Mouse (Mus musculus): ENCODE results near the gene Slc6a21. TPM values are rescaled to one million over a fixed set of nuclear protein-coding genes. Genes with fewer than 3 reads are reported as not detected.
A peak's percentile ranks its signal among the peaks of the same experiment; 100 is the strongest.

Gene Slc6a21
- polyA plus RNA-seq, 1 experiment, result 0.11 TPM

DNA sequence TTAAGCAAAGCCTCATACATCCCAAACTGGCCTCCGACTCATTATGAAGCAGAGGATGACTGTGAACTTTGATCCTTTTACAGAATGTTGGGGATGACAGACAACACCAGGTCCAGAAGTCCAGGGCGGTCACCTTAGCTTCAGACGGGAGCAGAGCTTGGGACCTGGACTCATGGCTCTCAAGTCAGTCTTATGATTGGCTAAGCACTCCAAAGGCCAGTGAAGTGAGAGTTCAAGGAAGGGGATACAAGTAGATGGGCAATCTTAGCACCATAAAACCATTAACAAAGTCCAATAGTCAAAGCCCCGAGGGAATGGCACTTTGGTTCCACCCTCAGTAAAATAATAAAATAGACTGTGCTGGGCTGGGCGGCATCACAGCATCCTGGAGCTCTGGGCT is 45.8 kb downstream of the Slc6a21 start:
- DNase-seq (ENCODE audit: low read depth), result no peak
- TF ChIP-seq POLR2A (IDR thresholded peaks at IDR 0.05; ENCODE audit: borderline replicate concordance, extremely low read depth, insufficient read depth, insufficient read length, poor library complexity, severe bottlenecking), result no peak
- no peak for TF ChIP-seq CTCF (IDR thresholded peaks at IDR 0.05; ENCODE audit: borderline replicate concordance, extremely low read depth, insufficient read depth, insufficient read length)

DNA sequence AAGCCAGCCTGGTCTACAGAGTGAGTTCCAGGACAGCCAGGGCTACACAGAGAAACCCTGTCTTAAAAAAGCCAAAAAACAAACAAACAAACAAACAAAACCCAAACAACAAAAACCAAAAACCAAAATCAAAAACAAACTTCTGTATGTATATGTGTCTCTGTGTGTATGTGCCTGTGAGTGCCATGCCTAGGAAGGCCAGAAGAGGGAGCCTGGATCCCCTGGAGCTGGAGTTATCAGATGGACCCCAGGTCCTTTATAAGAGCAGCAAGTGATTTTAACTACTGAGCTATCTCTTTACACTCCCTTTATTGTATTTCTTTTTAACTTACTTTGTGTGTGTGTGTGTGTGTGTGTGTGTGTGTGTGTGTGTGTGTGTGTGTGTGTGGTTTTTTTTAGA is 48.5 kb downstream of the Slc6a21 start:
- TF ChIP-seq POLR2A (IDR thresholded peaks at IDR 0.05; ENCODE audit: borderline replicate concordance, extremely low read depth, insufficient read depth, insufficient read length, poor library complexity, severe bottlenecking), result no peak
- TF ChIP-seq CTCF (IDR thresholded peaks at IDR 0.05; ENCODE audit: borderline replicate concordance, extremely low read depth, insufficient read depth, insufficient read length), result peak; percentile 22; the same call in 1 of the 2 replicates
- no peak for DNase-seq (ENCODE audit: low read depth)

DNA sequence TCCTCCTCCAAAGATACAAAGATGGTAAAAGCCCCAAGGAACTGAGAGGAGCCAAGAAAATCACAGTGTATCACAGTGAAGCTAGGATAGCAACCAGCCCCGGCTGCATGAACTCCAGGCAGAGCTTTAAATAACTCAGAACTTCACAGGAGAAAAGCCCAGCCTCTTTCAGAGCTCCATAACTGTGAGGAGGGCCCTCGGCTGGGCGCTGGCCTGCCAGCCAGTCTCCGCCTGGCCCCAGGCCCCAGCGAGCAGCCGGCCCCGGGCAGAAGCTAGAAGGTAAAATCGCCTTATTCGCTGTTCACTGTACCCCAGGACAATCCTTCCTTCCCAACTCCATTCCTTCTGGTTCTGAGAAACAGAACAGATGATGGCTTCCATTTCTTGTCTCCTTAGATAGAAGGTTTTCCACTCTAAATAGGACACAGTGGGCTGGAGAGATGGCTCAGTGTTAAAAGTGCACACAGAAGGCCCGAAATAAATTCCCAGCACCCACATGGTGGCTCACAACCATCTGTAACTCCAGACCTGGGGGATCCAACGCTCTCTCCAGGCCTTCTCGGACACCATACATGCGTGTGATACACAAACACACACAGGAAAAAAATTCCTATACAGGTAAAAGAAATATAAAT is 51.6 kb downstream of the Slc6a21 start:
- DNase-seq (ENCODE audit: low read depth), result no peak
- TF ChIP-seq CTCF (IDR thresholded peaks at IDR 0.05; ENCODE audit: borderline replicate concordance, extremely low read depth, insufficient read depth, insufficient read length) (no peak), POLR2A (IDR thresholded peaks at IDR 0.05; ENCODE audit: borderline replicate concordance, extremely low read depth, insufficient read depth, insufficient read length, poor library complexity, severe bottlenecking) (no peak)

DNA sequence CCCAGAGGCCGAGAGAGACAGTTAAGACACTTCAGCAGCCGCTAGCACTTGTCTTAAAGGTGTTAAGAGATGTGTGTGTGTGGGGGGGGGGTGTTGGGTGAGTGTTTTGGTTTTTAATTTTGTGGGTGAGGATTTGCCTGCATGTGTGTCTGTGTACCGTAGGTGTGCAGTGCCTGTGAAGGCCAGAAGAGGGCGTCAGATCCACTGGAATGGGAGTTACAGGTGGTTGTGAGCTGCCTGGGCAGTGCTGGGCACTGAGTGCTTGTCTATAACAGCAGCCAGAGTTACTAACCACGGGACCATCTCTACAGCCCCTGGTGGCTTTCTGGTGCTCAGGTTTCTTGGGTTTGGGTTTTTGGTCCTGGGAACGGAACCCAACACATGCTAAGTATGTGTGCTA is 54.2 kb downstream of the Slc6a21 start:
- DNase-seq (ENCODE audit: low read depth), result no peak
- TF ChIP-seq POLR2A (IDR thresholded peaks at IDR 0.05; ENCODE audit: borderline replicate concordance, extremely low read depth, insufficient read depth, insufficient read length, poor library complexity, severe bottlenecking), result no peak
- TF ChIP-seq CTCF (IDR thresholded peaks at IDR 0.05; ENCODE audit: borderline replicate concordance, extremely low read depth, insufficient read depth, insufficient read length), result 0 out of 2 replicates have a peak, but pooled peaks have one; percentile 2

DNA sequence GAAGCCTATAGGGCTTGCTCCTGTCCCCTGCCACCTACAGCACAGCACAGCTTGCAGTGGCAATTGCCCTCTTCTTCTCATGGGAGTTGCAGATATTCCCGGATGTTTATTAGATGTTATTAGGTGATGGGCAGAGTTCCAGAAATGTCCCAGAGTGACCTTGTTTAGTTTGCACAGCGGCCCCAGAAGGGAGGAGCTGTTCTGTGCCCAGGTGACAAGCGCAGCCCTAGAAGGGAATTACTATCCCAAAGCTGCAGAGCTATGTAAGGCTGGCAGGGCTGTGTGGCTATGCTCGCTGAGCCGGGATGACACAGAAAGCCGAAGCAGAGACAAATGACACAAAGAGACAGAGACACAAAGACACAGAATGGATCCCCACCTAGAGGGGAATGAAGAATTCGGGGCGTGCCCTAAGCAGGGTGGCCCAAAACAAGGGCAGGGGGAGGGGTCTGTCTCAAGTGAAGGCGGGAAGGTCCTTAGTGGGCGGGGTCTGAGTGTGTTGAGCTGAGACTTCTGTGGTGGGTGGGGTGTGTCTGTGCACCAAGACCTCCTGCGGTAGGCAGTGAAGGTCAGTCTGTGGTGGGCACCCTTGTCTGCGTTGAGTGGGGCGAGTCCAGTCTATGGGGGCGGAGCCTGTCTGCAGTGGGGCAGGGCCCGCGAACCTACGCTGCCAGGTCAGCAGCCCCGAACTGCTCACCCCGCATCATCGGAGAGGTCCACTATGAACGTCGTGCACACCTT is 55.5 kb downstream of the Slc6a21 start:
- TF ChIP-seq CTCF (IDR thresholded peaks at IDR 0.05; ENCODE audit: borderline replicate concordance, extremely low read depth, insufficient read depth, insufficient read length) (no peak), POLR2A (IDR thresholded peaks at IDR 0.05; ENCODE audit: borderline replicate concordance, extremely low read depth, insufficient read depth, insufficient read length, poor library complexity, severe bottlenecking) (no peak)
- DNase-seq (ENCODE audit: low read depth), result peak; percentile 48

DNA sequence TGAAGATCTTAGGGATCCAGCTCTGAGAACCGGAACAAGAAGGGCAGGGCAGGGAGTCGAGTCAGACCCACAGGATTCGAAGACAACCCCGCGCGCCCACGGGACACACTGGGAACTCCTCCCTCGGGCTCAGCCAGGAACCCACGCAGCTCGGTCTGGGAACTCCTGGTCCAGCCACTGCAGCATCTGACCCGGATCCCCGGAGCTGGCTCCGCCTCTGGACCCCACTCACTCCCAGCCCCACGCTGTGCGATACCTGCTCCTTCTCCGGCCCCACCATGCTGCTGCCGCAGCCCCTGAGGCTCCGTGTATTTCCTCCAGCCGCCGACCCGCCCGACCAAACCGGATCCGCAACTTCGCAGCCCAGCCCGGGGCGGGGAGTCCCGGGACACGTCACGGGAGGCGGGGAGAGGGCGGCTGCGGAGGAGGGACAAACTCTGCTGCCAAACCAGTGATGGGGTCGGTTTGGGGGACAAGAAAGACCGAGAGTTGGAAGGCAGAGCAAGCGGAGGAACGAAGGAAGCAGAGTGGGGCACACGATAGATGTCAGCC is 56.2 kb downstream of the Slc6a21 start, which contains the start of gene Trpm4:
Gene Trpm4 (minus strand): TSS at position 350 of the 552 bp plus-strand sequence.
- peak; percentile 88 for DNase-seq (ENCODE audit: low read depth)
- TF ChIP-seq POLR2A (IDR thresholded peaks at IDR 0.05; ENCODE audit: borderline replicate concordance, extremely low read depth, insufficient read depth, insufficient read length, poor library complexity, severe bottlenecking), result no peak
- TF ChIP-seq CTCF (IDR thresholded peaks at IDR 0.05; ENCODE audit: borderline replicate concordance, extremely low read depth, insufficient read depth, insufficient read length), result no peak

- no peak for DNase-seq (ENCODE audit: low read depth)
- TF ChIP-seq POLR2A (IDR thresholded peaks at IDR 0.05; ENCODE audit: borderline replicate concordance, extremely low read depth, insufficient read depth, insufficient read length, poor library complexity, severe bottlenecking), result no peak
- TF ChIP-seq CTCF (IDR thresholded peaks at IDR 0.05; ENCODE audit: borderline replicate concordance, extremely low read depth, insufficient read depth, insufficient read length), result no peak
Observed at GRCm38 (mm10) chr7:45334605-45335004, 57.3 kb downstream of the Slc6a21 start.

- TF ChIP-seq CTCF (IDR thresholded peaks at IDR 0.05; ENCODE audit: borderline replicate concordance, extremely low read depth, insufficient read depth, insufficient read length), result no peak
- no peak for TF ChIP-seq POLR2A (IDR thresholded peaks at IDR 0.05; ENCODE audit: borderline replicate concordance, extremely low read depth, insufficient read depth, insufficient read length, poor library complexity, severe bottlenecking)
- DNase-seq (ENCODE audit: low read depth), result no peak
Observed at GRCm38 (mm10) chr7:45335056-45335455, 57.7 kb downstream of the Slc6a21 start, which contains the start of gene Hrc. Gene Hrc, plus strand, starts transcription at chr7:45335290.

DNA sequence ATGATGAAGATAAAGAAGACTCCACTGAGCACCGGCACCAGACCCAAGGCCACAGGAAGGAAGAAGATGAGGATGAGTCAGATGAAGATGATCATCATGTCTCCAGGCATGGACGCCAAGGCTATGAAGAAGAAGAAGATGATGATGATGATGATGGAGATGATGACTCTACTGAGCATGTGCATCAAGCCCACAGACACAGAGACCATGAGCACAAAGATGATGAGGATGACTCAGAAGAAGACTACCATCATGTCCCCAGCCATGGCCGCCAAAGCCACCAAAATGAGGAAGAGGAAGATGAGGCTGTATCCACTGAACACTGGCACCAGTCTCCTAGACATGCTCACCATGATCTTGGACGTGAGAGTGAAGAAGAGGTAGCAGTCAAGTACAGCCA is 59.0 kb downstream of the Slc6a21 start:
- TF ChIP-seq POLR2A (IDR thresholded peaks at IDR 0.05; ENCODE audit: borderline replicate concordance, extremely low read depth, insufficient read depth, insufficient read length, poor library complexity, severe bottlenecking) (no peak), CTCF (IDR thresholded peaks at IDR 0.05; ENCODE audit: borderline replicate concordance, extremely low read depth, insufficient read depth, insufficient read length) (no peak)
- no peak for DNase-seq (ENCODE audit: low read depth)

GRCm38 (mm10) chr7:45337469-45337868 is 60.2 kb downstream of the Slc6a21 start:
- TF ChIP-seq POLR2A (IDR thresholded peaks at IDR 0.05; ENCODE audit: borderline replicate concordance, extremely low read depth, insufficient read depth, insufficient read length, poor library complexity, severe bottlenecking), result no peak
- TF ChIP-seq CTCF (IDR thresholded peaks at IDR 0.05; ENCODE audit: borderline replicate concordance, extremely low read depth, insufficient read depth, insufficient read length), result no peak
- DNase-seq (ENCODE audit: low read depth), result no peak

GRCm38 (mm10) chr7:45338161-45338911 is 61.0 kb downstream of the Slc6a21 start:
- no peak for TF ChIP-seq CTCF (IDR thresholded peaks at IDR 0.05; ENCODE audit: borderline replicate concordance, extremely low read depth, insufficient read depth, insufficient read length)
- DNase-seq (ENCODE audit: low read depth), result peak; percentile 23

Other genes with a start within 250 kb of the Slc6a21 start
- 10.5 and 39.1 TPM in 2 replicates for gene Prr12, start 224.6 kb upstream of the Slc6a21 start, polyA plus RNA-seq (2012; rRNA removed)
- gene Nosip, start 215.1 kb upstream of the Slc6a21 start, polyA plus RNA-seq (2012; rRNA removed), result 81.9 and 84.1 TPM in 2 replicates
- 25.0 and 30.6 TPM in 2 replicates for gene Prrg2, start 214.8 kb upstream of the Slc6a21 start, polyA plus RNA-seq (2012; rRNA removed)
- gene Rcn3, start 185.3 kb upstream of the Slc6a21 start, polyA plus RNA-seq (2012; rRNA removed), result 68.2 and 101 TPM in 2 replicates
- gene Fcgrt, start 173.7 kb upstream of the Slc6a21 start, polyA plus RNA-seq (2012; rRNA removed), result 11.7 and 17.3 TPM in 2 replicates
- gene Rps11, start 153.1 kb upstream of the Slc6a21 start, polyA plus RNA-seq (2012; rRNA removed), result 421 and 634 TPM in 2 replicates
- gene Rpl13a, start 148.8 kb upstream of the Slc6a21 start, polyA plus RNA-seq (2012; rRNA removed), result 2,550 and 2,843 TPM in 2 replicates
- 0.30 and 0.31 TPM in 2 replicates for gene Gm45713, start 141.3 kb upstream of the Slc6a21 start, polyA plus RNA-seq (2012; rRNA removed)
- gene Flt3l, start 141.1 kb upstream of the Slc6a21 start, polyA plus RNA-seq (2012; rRNA removed), result 6.2 and 9.0 TPM in 2 replicates
- 130 and 151 TPM in 2 replicates for gene Pih1d1, start 123.2 kb upstream of the Slc6a21 start, polyA plus RNA-seq (2012; rRNA removed)
- 26.4 and 34.2 TPM in 2 replicates for gene Aldh16a1, start 122.9 kb upstream of the Slc6a21 start, polyA plus RNA-seq (2012; rRNA removed)
- gene Slc17a7, start 113.6 kb upstream of the Slc6a21 start, polyA plus RNA-seq (2012; rRNA removed), result 6.7 and 25.8 TPM in 2 replicates
- 0.04 and 0.12 TPM in 2 replicates for gene Gfy, start 97.9 kb upstream of the Slc6a21 start, polyA plus RNA-seq (2012; rRNA removed)
- 0.25 and 0.30 TPM in 2 replicates for gene Pth2, start 96.5 kb upstream of the Slc6a21 start, polyA plus RNA-seq (2012; rRNA removed)
- gene Ccdc155, start 72.6 kb upstream of the Slc6a21 start, polyA plus RNA-seq (2012; rRNA removed), result 0.70 and 1.1 TPM in 2 replicates
- gene Dkkl1, start 65.4 kb upstream of the Slc6a21 start, polyA plus RNA-seq (2012; rRNA removed), result 1.4 and 2.1 TPM in 2 replicates
- gene Tead2, start 61.8 kb upstream of the Slc6a21 start, polyA plus RNA-seq (2012; rRNA removed), result 184 and 312 TPM in 2 replicates
- 1.4 and 1.5 TPM in 2 replicates for gene Cd37, start 38.4 kb upstream of the Slc6a21 start, polyA plus RNA-seq (2012; rRNA removed)
- gene Slc6a16, start 36.4 kb upstream of the Slc6a21 start, polyA plus RNA-seq (2012; rRNA removed), result 0.70 and 0.86 TPM in 2 replicates
- gene Trpm4, start 56.3 kb downstream of the Slc6a21 start, polyA plus RNA-seq (2012; rRNA removed), result 19.0 and 20.3 TPM in 2 replicates
- gene Hrc, start 57.8 kb downstream of the Slc6a21 start, polyA plus RNA-seq (2012; rRNA removed), result 0.48 and 1.3 TPM in 2 replicates
- 56.7 and 60.0 TPM in 2 replicates for gene Ppfia3, start 89.5 kb downstream of the Slc6a21 start, polyA plus RNA-seq (2012; rRNA removed)
- 15.7 and 17.6 TPM in 2 replicates for gene Lin7b, start 93.1 kb downstream of the Slc6a21 start, polyA plus RNA-seq (2012; rRNA removed)
- gene Snrnp70, start 118.2 kb downstream of the Slc6a21 start, polyA plus RNA-seq (2012; rRNA removed), result 643 and 713 TPM in 2 replicates
- gene Kcna7, start 128.1 kb downstream of the Slc6a21 start, polyA plus RNA-seq (2012; rRNA removed), result 0.03 TPM in 1 of 2 replicates, not detected in the other
- gene Ntf5, start 136.2 kb downstream of the Slc6a21 start, polyA plus RNA-seq (2012; rRNA removed), result 0.23 and 0.27 TPM in 2 replicates
- gene Lhb, start 143.3 kb downstream of the Slc6a21 start, polyA plus RNA-seq (2012; rRNA removed), result 1.1 and 1.7 TPM in 2 replicates
- 26.7 and 30.6 TPM in 2 replicates for gene Gys1, start 157.3 kb downstream of the Slc6a21 start, polyA plus RNA-seq (2012; rRNA removed)
- gene Ruvbl2, start 160.6 kb downstream of the Slc6a21 start, polyA plus RNA-seq (2012; rRNA removed), result 125 and 158 TPM in 2 replicates
- 2,346 and 2,481 TPM in 2 replicates for gene Ftl1, start 182.4 kb downstream of the Slc6a21 start, polyA plus RNA-seq (2012; rRNA removed)
- 168 and 237 TPM in 2 replicates for gene Bax, start 189.4 kb downstream of the Slc6a21 start, polyA plus RNA-seq (2012; rRNA removed)
- gene Tulp2, start 204.4 kb downstream of the Slc6a21 start, polyA plus RNA-seq (2012; rRNA removed), result 0.11 and 0.18 TPM in 2 replicates
- 0.30 TPM in 1 of 2 replicates, not detected in the other for gene Gm45808, start 209.3 kb downstream of the Slc6a21 start, polyA plus RNA-seq (2012; rRNA removed)
- gene Dhdh, start 211.3 kb downstream of the Slc6a21 start, polyA plus RNA-seq (2012; rRNA removed), result 2.0 and 2.8 TPM in 2 replicates
- 92.0 and 111 TPM in 2 replicates for gene Nucb1, start 232.9 kb downstream of the Slc6a21 start, polyA plus RNA-seq (2012; rRNA removed)
- 13.5 and 14.5 TPM in 2 replicates for gene Ppp1r15a, start 248.8 kb downstream of the Slc6a21 start, polyA plus RNA-seq (2012; rRNA removed)
- gene Plekha4, start 248.8 kb downstream of the Slc6a21 start, polyA plus RNA-seq (2012; rRNA removed), result 1.7 and 3.6 TPM in 2 replicates

Measured in brain, embryonic 14.5 days (tissue).